Mouse (Mus musculus): ENCODE results near the gene Fgf14. TPM values are rescaled to one million over a fixed set of nuclear protein-coding genes. Genes with fewer than 3 reads are reported as not detected.
A peak's percentile ranks its signal among the peaks of the same experiment; 100 is the strongest.

The Fgf14 gene
- polyA plus RNA-seq, 1 experiment from 2014 or later = 0.59 TPM

DNA sequence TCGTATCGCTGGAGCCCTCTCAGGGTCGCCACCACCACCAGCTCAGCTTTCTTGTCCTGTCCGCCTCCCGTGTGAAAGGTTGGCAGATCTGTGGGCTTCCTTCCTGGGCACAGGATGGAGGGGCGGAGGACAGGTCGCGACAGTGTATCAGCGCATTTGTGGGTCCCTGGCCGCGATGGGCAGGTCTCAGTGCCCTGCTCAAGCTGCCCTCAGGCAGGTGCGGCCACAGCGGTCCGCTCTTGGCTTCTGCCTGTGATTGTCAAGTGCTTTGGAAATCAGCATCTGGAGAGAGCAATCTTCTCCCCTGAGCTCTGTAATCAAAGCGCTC lies 484.1 kb downstream of the Fgf14 start:
- 0 out of 2 replicates have a peak, but pooled peaks have one; percentile 46 for ATAC-seq (replicated peaks; ENCODE audit: insufficient number of reproducible peaks, low FRiP score, low TSS enrichment)
- H3K36me3 ChIP-seq (ENCODE audit: control insufficient read depth, insufficient read depth, low read length) = no peaks in the 10 kb centered on the region
- H3K4me1 ChIP-seq (ENCODE audit: control insufficient read depth, insufficient read depth, low read length) = no peaks in the 10 kb centered on the region
- H3K27me3 ChIP-seq (ENCODE audit: control insufficient read depth, insufficient read depth, low read length) = peaks cover 22% of the 10 kb centered on the region
- H3K4me3 ChIP-seq (ENCODE audit: low read depth, low read length) = peak overlapping the region; percentile 39
- peak overlapping the region; percentile 69 for H3K4me2 ChIP-seq
- no peak overlapping the region for H3K27ac ChIP-seq (ENCODE audit: low read depth, low read length)
- no peak overlapping the region for H3K9ac ChIP-seq (ENCODE audit: low read depth, low read length)
- 6% methylated on average over 15 of the region's 15 CpGs for WGBS (ENCODE audit: insufficient replicate concordance)
- H3K9me3 ChIP-seq (replicated peaks; ENCODE audit: control insufficient read depth, low read length) = no peaks in the 10 kb centered on the region

DNA sequence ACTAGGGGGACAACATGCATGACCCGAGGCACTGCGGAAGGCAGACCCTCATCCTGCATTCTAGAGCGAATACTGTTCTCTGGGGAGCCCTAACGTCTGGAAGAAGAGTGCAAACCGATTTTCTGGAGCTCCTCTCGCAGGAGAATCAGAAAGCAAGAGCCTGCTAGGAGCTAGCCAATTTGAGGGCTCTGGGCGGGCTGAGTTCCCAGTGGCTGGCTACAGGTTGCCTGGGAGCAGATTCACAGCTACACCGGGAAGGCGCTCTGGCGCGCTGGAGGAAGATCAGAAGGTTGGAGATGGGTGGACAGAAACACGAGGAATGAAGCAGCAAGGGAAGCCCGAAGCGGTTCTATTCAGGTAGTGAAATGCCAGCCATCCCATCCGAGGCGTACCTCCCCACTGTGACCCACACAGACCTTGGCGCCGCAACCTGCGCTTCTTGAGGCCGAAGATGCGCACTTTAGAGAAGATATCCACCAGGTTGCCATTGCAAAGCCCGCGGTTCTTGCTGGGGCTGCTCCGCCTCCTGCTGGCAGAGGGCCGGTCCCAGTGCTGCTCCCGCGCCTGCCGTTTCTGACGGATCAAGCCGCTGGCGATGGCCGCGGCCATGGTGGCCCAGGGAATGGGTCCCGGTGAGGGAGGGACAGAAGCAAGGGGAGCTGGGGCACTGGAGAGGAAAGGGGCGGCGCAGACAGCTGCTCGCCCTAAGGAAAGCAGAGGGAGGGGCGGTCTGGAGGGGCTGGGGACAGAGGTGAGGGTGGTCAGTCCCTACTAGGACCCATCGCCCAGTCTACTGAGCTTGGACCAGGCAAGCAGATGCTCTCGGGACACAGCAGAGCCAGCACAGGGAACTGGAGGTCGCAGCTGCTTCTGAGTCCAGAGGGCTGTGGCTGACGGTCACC lies 484.8 kb downstream of the Fgf14 start:
- H3K27me3 ChIP-seq (ENCODE audit: control insufficient read depth, insufficient read depth, low read length) = peaks cover 22% of the 10 kb centered on the region
- no peaks in the 10 kb centered on the region for H3K4me1 ChIP-seq (ENCODE audit: control insufficient read depth, insufficient read depth, low read length)
- H3K9me3 ChIP-seq (replicated peaks; ENCODE audit: control insufficient read depth, low read length) = no peaks in the 10 kb centered on the region
- ATAC-seq (replicated peaks; ENCODE audit: insufficient number of reproducible peaks, low FRiP score, low TSS enrichment) = no peak
- peak overlapping the region; percentile 39 for H3K4me3 ChIP-seq (ENCODE audit: low read depth, low read length)
- H3K9ac ChIP-seq (ENCODE audit: low read depth, low read length) = no peak overlapping the region
- 1% methylated on average over 42 of the region's 42 CpGs for WGBS (ENCODE audit: insufficient replicate concordance)
- no peak overlapping the region for H3K27ac ChIP-seq (ENCODE audit: low read depth, low read length)
- H3K4me2 ChIP-seq = peak overlapping the region; percentile 69
- H3K36me3 ChIP-seq (ENCODE audit: control insufficient read depth, insufficient read depth, low read length) = no peaks in the 10 kb centered on the region

- H3K27me3 ChIP-seq (ENCODE audit: control insufficient read depth, insufficient read depth, low read length) = no peaks in the 10 kb centered on the region
- no peak overlapping the region for H3K9ac ChIP-seq (ENCODE audit: low read depth, low read length)
- H3K9me3 ChIP-seq (replicated peaks; ENCODE audit: control insufficient read depth, low read length) = no peaks in the 10 kb centered on the region
- H3K4me1 ChIP-seq (ENCODE audit: control insufficient read depth, insufficient read depth, low read length) = no peaks in the 10 kb centered on the region
- no peak overlapping the region for H3K4me2 ChIP-seq
- no peak overlapping the region for H3K4me3 ChIP-seq (ENCODE audit: low read depth, low read length)
- ATAC-seq (replicated peaks; ENCODE audit: insufficient number of reproducible peaks, low FRiP score, low TSS enrichment) = no peak
- no peak overlapping the region for H3K27ac ChIP-seq (ENCODE audit: low read depth, low read length)
- 61% methylated on average over 1 of the region's 1 CpGs for WGBS (ENCODE audit: insufficient replicate concordance)
- H3K36me3 ChIP-seq (ENCODE audit: control insufficient read depth, insufficient read depth, low read length) = no peaks in the 10 kb centered on the region
These were observed 496.7 kb downstream of the Fgf14 start for GRCm38 (mm10) chr14:124180265-124180664.

GRCm38 (mm10) chr14:124174111-124174510 lies 502.8 kb downstream of the Fgf14 start:
- WGBS (ENCODE audit: insufficient replicate concordance) = 82% methylated on average over 1 of the region's 1 CpGs
- ATAC-seq (replicated peaks; ENCODE audit: insufficient number of reproducible peaks, low FRiP score, low TSS enrichment) = no peak

DNA sequence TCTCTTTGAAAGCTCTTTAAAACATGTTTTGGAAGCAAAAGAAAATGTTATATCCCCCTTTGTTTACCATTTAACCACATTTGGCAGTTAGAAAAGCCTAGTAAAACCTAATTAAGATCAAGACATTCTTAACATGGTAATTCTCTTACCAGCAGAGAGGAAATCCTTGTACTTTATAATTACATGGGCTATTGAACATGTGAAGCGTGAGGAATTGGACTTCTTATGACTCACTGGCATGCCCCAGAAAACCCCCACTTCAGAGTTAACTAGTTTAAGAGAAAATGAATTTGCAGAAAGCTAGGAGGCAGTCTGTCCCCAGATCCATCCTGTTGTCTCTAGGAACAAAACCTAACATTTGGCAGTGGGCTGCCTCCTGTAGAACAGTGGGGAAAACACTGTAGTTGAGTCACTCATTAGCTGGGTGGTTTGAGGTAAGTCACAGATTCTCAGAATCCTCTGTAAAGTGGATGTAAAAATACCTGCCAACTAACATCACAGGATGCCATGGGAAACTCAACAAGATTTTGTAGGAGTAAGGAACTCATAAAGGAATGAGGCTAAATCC lies 513.2 kb downstream of the Fgf14 start:
- Histone ChIP-seq H3K4me3 (ENCODE audit: low read depth, low read length) (no peak overlapping the region), H3K36me3 (ENCODE audit: control insufficient read depth, insufficient read depth, low read length) (no peaks in the 10 kb centered on the region), H3K4me2 (no peak overlapping the region), H3K27me3 (ENCODE audit: control insufficient read depth, insufficient read depth, low read length) (no peaks in the 10 kb centered on the region), H3K4me1 (ENCODE audit: control insufficient read depth, insufficient read depth, low read length) (no peaks in the 10 kb centered on the region), H3K9ac (ENCODE audit: low read depth, low read length) (no peak overlapping the region), H3K27ac (ENCODE audit: low read depth, low read length) (no peak overlapping the region), H3K9me3 (replicated peaks; ENCODE audit: control insufficient read depth, low read length) (no peaks in the 10 kb centered on the region)
- 80% methylated on average over 1 of the region's 1 CpGs for WGBS (ENCODE audit: insufficient replicate concordance)
- ATAC-seq (replicated peaks; ENCODE audit: insufficient number of reproducible peaks, low FRiP score, low TSS enrichment) = no peak

More at GRCm38 (mm10) chr14:124174111-124174510, 502.8 kb downstream of the Fgf14 start:
- Histone ChIP-seq H3K27ac (ENCODE audit: low read depth, low read length) (no peak overlapping the region), H3K9me3 (replicated peaks; ENCODE audit: control insufficient read depth, low read length) (no peaks in the 10 kb centered on the region), H3K9ac (ENCODE audit: low read depth, low read length) (no peak overlapping the region), H3K4me1 (ENCODE audit: control insufficient read depth, insufficient read depth, low read length) (no peaks in the 10 kb centered on the region), H3K27me3 (ENCODE audit: control insufficient read depth, insufficient read depth, low read length) (no peaks in the 10 kb centered on the region), H3K4me3 (ENCODE audit: low read depth, low read length) (no peak overlapping the region), H3K36me3 (ENCODE audit: control insufficient read depth, insufficient read depth, low read length) (no peaks in the 10 kb centered on the region), H3K4me2 (no peak overlapping the region)

DNA sequence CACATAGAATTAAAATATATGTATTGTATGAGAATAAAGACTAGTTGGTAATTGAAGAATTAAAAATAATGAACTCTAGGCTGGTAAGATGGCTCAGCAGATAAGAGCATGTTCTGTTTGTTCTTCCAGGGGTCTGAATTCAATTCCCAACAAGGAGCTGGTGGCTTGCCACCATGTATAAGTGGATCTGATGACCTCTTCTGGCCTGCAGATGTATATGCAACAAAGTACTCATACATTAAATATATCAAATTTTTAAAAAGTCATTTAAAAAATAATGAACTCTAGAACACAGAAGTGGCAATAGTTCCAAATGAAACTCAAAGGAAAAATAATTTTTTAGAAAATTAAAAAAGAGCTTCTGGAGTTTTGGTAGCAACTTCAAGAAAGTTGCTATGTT lies 529.5 kb downstream of the Fgf14 start:
- Histone ChIP-seq H3K4me3 (ENCODE audit: low read depth, low read length) (no peak overlapping the region), H3K4me2 (no peak overlapping the region), H3K36me3 (ENCODE audit: control insufficient read depth, insufficient read depth, low read length) (no peaks in the 10 kb centered on the region), H3K9me3 (replicated peaks; ENCODE audit: control insufficient read depth, low read length) (no peaks in the 10 kb centered on the region), H3K4me1 (ENCODE audit: control insufficient read depth, insufficient read depth, low read length) (no peaks in the 10 kb centered on the region), H3K9ac (ENCODE audit: low read depth, low read length) (no peak overlapping the region), H3K27ac (ENCODE audit: low read depth, low read length) (no peak overlapping the region), H3K27me3 (ENCODE audit: control insufficient read depth, insufficient read depth, low read length) (no peaks in the 10 kb centered on the region)
- ATAC-seq (replicated peaks; ENCODE audit: insufficient number of reproducible peaks, low FRiP score, low TSS enrichment) = no peak

DNA sequence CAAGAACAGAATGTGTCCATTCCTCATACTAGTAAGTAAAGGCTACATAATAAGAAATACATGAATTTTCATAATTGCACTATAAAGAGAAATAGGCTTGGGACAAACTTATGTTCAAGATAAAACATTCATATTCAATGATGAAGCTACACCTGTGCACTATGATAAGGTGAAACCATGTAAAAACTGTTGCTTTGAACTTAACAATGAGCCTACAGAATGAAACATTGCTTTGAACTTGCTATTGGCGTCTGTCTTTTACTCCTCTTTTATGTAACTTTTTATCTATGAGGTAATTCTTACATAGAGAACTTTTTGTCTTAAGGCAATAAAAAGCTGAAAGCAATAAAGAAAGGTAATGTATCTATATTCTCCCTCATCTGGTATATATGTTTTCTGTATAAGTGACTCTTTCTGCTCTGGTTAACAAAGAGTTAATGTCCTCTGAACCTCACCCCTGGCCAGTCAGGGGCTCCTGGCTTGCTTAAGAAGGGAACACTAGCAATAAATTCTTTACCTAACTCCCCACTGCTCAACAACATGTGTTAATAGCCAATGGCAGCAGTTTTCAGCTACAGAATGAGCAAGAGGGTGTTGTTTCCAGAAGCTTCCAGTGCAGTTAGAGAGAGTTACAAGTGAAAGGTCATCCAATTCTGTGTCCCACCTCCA lies 569.6 kb downstream of the Fgf14 start:
- Histone ChIP-seq H3K4me3 (ENCODE audit: low read depth, low read length) (no peak overlapping the region), H3K9me3 (replicated peaks; ENCODE audit: control insufficient read depth, low read length) (no peaks in the 10 kb centered on the region), H3K9ac (ENCODE audit: low read depth, low read length) (no peak overlapping the region), H3K4me1 (ENCODE audit: control insufficient read depth, insufficient read depth, low read length) (no peaks in the 10 kb centered on the region), H3K27ac (ENCODE audit: low read depth, low read length) (no peak overlapping the region), H3K36me3 (ENCODE audit: control insufficient read depth, insufficient read depth, low read length) (no peaks in the 10 kb centered on the region), H3K4me2 (no peak overlapping the region), H3K27me3 (ENCODE audit: control insufficient read depth, insufficient read depth, low read length) (no peaks in the 10 kb centered on the region)
- WGBS (ENCODE audit: insufficient replicate concordance) = 81% methylated on average over 1 of the region's 1 CpGs
- ATAC-seq (replicated peaks; ENCODE audit: insufficient number of reproducible peaks, low FRiP score, low TSS enrichment) = no peak

DNA sequence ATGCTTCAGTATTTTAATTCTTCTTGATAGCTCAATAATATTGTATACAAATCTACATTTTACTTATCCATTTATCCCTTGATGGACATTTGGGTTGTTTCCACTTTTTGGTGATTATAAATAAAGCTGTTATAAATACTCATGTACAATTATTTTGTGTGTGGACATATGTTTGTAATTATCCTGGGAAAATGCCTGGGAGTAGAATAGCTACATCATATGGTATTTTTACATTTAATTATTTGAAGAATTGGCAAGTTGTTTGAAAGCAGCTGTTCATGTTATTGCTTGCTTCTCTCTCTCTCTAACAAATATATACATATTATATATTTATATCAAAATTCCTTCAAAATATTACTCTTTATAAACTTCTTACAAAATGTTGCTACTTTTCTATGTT lies 593.8 kb downstream of the Fgf14 start:
- Histone ChIP-seq H3K36me3 (ENCODE audit: control insufficient read depth, insufficient read depth, low read length) (no peaks in the 10 kb centered on the region), H3K4me1 (ENCODE audit: control insufficient read depth, insufficient read depth, low read length) (no peaks in the 10 kb centered on the region), H3K9ac (ENCODE audit: low read depth, low read length) (no peak overlapping the region), H3K9me3 (replicated peaks; ENCODE audit: control insufficient read depth, low read length) (no peaks in the 10 kb centered on the region), H3K27me3 (ENCODE audit: control insufficient read depth, insufficient read depth, low read length) (no peaks in the 10 kb centered on the region), H3K4me2 (no peak overlapping the region), H3K27ac (ENCODE audit: low read depth, low read length) (no peak overlapping the region), H3K4me3 (ENCODE audit: low read depth, low read length) (no peak overlapping the region)
- ATAC-seq (replicated peaks; ENCODE audit: insufficient number of reproducible peaks, low FRiP score, low TSS enrichment) = no peak

Data from heart, embryonic 11.5 days (tissue).